Mouse (Mus musculus) 416B (cell line): ENCODE measurements around the gene Olfr518.

Experiments
- DNase-seq: peaks from one replicate; pipeline ENCODE4 v3.0.0; 2011; ENCODE audit warnings: low read depth

Gene Olfr518

GRCm38 (mm10) chr7:108884906-108885305 lies at the start of gene Olfr518:
Olfr518 (minus strand) TSS chr7:108885006.
- no peak for DNase-seq

DNA sequence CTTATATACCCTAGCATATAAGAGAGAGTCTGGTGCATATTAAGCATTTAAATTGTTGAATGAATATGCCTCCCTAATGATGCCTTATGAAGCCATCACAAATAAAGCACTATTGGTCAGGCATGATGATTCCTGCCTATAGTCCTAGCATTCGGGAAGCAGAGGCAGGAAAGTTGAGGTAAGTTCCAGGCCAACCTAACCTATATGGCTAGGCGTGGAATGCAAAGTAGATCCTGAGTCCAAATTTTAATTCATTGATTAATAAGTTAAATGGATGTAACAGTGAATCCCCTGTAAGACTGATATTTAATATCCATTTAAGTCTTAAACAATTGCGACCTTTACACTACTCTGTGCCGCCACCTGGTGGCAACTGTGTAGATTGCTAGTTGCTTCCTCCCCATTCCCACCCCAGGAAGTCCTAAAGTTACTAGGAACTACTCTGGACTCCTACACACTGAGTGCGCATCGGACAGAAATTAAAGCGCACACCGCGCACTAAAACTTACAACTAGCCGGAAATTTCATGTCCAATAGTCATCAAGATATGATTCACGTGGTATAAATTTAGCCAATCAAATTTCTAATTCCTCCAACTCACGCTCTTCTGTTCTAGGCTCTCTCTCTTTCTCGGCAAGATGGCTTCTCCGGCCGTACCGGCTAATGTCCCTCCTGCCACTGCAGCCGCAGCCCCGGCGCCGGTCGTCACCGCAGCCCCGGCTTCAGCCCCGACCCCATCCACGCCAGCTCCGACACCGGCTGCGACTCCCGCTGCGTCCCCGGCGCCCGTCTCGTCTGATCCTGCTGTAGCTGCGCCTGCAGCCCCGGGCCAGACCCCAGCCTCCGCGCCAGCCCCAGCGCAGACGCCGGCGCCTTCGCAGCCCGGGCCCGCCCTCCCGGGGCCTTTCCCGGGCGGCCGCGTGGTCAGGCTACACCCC lies 49.3 kb upstream of the Olfr518 start, which contains the start of gene Eif3f:
TSS of gene Eif3f (plus strand) at position 624 of the 938 bp plus-strand sequence.
- DNase-seq, result peak; percentile 100

DNA sequence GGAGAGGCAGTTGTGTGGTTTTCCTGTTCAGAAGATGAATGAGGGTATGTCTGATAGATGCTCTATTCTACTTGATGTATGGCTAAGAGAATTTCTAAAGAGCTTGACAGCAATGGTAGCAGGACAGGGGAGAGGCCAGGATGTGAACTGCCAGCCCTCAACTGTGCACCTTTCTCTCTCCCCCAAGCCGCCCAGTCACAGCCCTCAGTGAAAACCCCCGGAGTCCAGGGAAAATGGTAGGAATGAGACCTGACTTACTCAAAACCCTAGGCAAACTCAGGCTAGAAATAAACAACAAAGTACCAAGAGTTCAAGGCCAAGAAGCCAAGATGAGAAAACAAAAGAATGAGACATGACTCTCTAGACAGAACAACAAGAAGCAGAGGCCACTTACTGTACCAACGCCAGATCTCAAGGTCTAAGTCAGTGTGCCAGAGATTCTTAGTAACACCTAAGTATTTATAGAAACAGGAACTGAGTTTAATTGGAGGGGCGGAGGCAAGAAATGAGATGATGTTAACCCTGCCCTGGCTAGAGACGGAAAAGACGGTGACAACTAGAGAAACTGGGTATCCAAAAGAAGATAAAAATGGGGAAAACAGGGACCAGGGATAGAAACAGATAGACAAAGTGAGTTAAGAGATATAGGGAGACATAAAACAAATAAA lies 45.1 kb upstream of the Olfr518 start, which contains the start of gene Nlrp10:
TSS of gene Nlrp10 (minus strand) at position 453 of the 668 bp plus-strand sequence.
- DNase-seq, result peak; percentile 48

DNA sequence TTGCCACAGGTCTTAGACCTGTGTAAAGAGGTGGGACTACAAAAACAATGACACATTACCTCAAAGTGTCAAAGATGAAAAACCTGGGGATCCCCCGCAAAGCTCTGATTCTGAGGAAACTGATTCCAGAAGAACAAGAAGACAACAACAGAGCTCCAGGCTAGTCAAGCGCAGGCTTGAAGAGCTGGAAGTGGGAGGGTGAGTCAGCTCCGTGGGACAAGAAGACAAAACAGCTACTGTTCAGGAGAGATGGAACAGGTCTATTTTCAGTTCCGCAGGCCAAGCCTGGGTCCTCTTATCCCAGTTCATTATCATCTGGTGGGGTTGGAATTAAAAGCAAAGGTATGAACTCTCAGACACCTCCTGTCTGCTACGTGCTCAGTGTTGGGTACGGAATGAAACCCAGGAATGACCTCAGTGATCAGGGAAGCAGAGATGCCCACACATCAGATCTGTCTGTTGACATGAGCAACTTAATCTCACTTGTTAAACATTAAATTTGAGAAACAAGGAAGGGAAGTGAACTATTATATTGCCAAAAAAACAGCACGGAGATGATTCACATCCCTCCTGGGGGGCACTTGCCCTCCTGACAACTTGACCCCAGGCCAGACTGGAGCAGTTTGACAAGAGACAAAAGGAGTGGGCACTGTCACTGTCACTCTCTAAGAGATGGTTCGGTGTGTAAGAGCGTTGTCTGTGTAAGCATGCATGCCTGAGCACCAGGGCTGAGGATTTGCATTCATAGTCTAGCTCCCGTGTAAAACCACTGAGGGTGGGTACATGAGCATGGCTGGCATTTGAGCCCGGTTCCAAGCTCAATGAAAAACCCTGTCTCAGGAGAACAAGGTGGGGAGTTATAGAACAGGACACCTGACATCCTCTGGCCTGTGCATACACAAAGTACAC lies 43.7 kb upstream of the Olfr518 start:
- no peak for DNase-seq

- DNase-seq, result peak; percentile 47
These were observed 42.2 kb upstream of the Olfr518 start for GRCm38 (mm10) chr7:108927043-108927442.

- no peak for DNase-seq
These were observed 19.2 kb upstream of the Olfr518 start for GRCm38 (mm10) chr7:108903969-108904368.

DNA sequence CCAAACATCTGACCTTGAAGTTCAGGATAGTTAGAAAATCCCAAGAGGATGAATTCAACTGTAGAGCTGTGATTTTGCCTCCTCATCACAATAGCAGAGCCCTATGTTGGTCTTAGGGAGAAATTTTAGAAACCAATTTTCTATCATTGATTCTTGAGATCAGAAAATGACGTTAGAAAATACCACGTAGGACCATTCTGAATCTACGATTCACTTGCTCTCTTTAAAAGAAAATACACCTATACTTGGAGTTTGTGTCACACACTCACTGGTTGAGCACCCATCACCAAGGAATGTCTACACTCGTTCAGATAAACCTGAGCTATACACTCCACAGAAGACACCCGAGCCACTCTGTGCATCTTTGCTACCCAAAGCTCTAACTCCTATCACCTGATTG lies 9.5 kb upstream of the Olfr518 start, which contains the start of gene Olfr519:
TSS of gene Olfr519 (minus strand) at position 101 of the 400 bp plus-strand sequence.
- DNase-seq, result no peak

DNA sequence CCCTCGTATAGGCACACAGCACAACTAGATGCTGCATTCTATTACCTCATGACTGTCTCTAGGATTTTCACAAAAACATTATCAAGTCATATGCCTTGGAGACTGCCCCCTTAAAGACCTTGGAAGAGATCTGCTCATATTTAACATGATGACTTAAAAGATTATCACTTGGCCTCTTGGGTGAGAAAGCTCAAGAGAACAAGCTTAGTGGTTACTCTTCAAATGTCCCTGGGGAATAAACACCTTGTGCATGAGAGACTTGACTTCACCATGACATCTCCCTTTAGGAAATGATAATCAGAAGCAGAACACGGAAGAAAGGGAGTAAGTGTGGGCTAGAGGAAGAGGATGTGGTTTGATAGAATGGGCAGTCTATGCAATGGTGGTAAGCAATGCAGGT lies 12.5 kb downstream of the Olfr518 start, which contains the start of gene Olfr517:
TSS of gene Olfr517 (minus strand) at position 101 of the 400 bp plus-strand sequence.
- no peak for DNase-seq

DNA sequence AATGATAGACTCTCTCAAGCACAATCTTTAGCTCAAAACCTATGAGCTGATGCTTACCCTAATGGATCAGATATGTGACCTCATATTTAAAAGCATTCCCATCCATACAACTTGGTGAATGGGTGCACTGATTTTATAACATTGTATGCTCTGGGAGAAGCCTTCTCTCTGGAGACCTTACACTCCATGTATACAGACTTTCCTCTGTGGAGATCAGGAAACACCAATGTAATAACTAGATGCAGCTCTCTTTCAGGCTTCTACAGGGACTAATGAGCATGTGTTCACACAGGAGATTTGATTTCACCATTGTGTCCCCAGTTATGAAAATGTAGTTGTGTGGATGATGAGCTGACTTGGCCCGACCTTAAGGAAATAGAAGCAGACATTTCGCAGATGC lies 34.4 kb downstream of the Olfr518 start, which contains the start of gene Olfr516:
TSS of gene Olfr516 (minus strand) at position 101 of the 400 bp plus-strand sequence.
- no peak for DNase-seq
